Mouse (Mus musculus) forebrain, postnatal 0 days (tissue): ENCODE results near the gene Txn2. TPM values are rescaled to one million over a fixed set of nuclear protein-coding genes. Genes with fewer than 3 reads are reported as not detected.

ENCODE experiments used
- ATAC-seq: fragments of 200-750 bp; cut with Nextera tagmentation; 2 replicates; pipeline ENCODE4 v1.8.0; 2017; ENCODE audit warnings: mild to moderate bottlenecking, moderate library complexity
- DNase-seq: peaks from one replicate; pipeline ENCODE4 v3.0.0-alpha.2; 2015
- H3K27ac ChIP-seq: fragments of 300-500 bp; sonication (generic); 2 replicates; pipeline ENCODE4 v1.5.1; 2014; ENCODE audit warnings: low read depth, mild to moderate bottlenecking, antibody characterized with exemption, low read length, moderate library complexity, mixed read lengths
- H3K27me3 ChIP-seq: fragments of 300-500 bp; sonication (generic); 2 replicates; pipeline ENCODE4 v1.6.1; 2014; ENCODE audit warnings: mild to moderate bottlenecking, low read length, mixed read lengths; ENCODE audit not compliant: insufficient read depth
- H3K36me3 ChIP-seq: fragments of 300-500 bp; sonication (generic); 2 replicates; pipeline ENCODE4 v1.6.1; 2014; ENCODE audit warnings: mild to moderate bottlenecking, moderate library complexity; ENCODE audit not compliant: insufficient read depth
- H3K4me1 ChIP-seq: fragments of 300-500 bp; sonication (generic); 2 replicates; pipeline ENCODE4 v1.6.1; 2014; ENCODE audit warnings: antibody characterized with exemption; ENCODE audit not compliant: insufficient read depth
- H3K4me2 ChIP-seq: fragments of 300-500 bp; sonication (generic); 2 replicates; pipeline ENCODE4 v1.6.1; 2014; ENCODE audit warnings: low read depth, mild to moderate bottlenecking, moderate library complexity
- H3K4me3 ChIP-seq: fragments of 300-500 bp; sonication (generic); 2 replicates; pipeline ENCODE4 v1.5.1; 2014; ENCODE audit warnings: low read depth, low read length, mixed read lengths
- H3K9ac ChIP-seq: fragments of 300-500 bp; sonication (generic); 2 replicates; pipeline ENCODE4 v1.6.1; 2014; ENCODE audit warnings: mild to moderate bottlenecking
- H3K9me3 ChIP-seq: fragments of 300-500 bp; sonication (generic); 2 replicates; pipeline ENCODE4 v1.6.1; 2016; ENCODE audit warnings: low read length
- CTCF ChIP-seq: sonication (generic); IDR thresholded peaks from 2 replicates; pipeline ENCODE4 v1.5.1; 2016; ENCODE audit warnings: antibody characterized with exemption, control low read depth, low read depth
- WGBS: fragments of 180-500 bp; shearing (Covaris S2); extraction: QIAGEN DNeasy Blood & Tissue Kit; methylation state at CpG from one replicate; pipeline ENCODE4 v1.1.7; 2014; 5-methylcytosine and 5-hydroxymethylcytosine counted together
- polyA plus RNA-seq: library from polyadenylated mRNA; unstranded; fragments of >200 nt; fragmentation: Nextera tagmentation; extraction: Ambion mirVana; gene quantifications from 2 replicates; pipeline ENCODE4 v1.2.1, GENCODE M21; 2015
- total RNA-seq: library from RNA; depleted of rRNA; stranded (reverse); fragments of >200 nt; gene quantifications from 2 replicates; pipeline ENCODE4 v1.2.3, GENCODE M21; 2014

Gene Txn2
- total and polyA plus RNA-seq, 2 experiments from 2014 or later: 35.8 to 200 TPM

DNA sequence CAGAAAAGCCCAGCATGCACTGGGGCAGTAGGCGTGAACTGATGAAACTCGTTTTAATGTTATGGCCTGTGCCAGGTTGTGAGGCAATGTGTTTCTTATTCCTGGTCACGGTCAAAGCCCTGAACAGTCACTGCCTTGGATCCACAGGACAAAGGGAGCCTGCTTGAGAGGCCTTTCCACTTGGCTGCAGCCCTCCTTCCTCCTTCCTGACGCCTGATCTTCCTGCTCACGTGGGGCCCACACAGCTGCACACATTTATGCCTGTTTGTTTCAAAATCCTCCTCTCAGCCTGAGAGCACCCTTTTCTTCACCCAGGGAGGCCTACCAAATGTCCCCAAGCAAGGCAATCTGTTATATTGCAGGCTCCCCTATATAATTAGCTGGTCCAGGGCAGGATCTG is 25.6 kb downstream of the Txn2 start:
- 44% methylated on average over 5 of the region's 5 CpGs for whole genome bisulfite sequencing
- peaks cover 3% of the 10 kb centered on the region; the same call in 1 of the 2 replicates for H3K27me3 ChIP-seq
- H3K4me1 ChIP-seq: no peaks in the 10 kb centered on the region
- DNase-seq (peak; percentile 17), ATAC-seq (peak; percentile 75)
- H3K27ac ChIP-seq: peak overlapping the region; percentile 35; the same call in 1 of the 2 replicates
- no peak for TF ChIP-seq CTCF
- no peaks in the 10 kb centered on the region for H3K36me3 ChIP-seq
- no peaks in the 10 kb centered on the region for H3K9me3 ChIP-seq
- no peak overlapping the region for H3K9ac ChIP-seq
- H3K4me3 ChIP-seq: no peak overlapping the region
- no peak overlapping the region for H3K4me2 ChIP-seq

DNA sequence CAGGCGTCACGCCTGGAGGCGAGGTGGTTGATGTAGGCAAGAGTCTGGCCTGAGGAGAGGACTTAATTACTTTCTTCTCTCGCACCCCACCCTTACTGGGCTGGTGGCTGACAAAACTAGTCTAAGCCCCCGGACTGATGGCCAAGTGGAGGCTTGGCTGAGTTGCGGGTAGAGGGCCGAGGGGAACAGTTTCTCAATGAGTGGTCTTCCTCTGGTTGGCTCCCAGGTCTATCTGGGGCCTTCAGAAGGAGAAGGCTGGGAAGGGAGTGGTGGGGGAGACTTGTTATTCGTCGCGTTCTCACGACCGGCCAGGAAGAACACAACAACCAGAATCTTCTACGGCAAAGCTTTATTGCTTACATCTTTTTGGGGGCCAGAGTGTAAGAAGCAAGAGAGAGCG is 33.9 kb downstream of the Txn2 start:
- H3K27ac ChIP-seq: no peak overlapping the region
- WGBS: 84% methylated on average over 13 of the region's 14 CpGs
- no peak for TF ChIP-seq CTCF
- H3K9ac ChIP-seq: no peak overlapping the region
- no peak for ATAC-seq
- H3K27me3 ChIP-seq: no peaks in the 10 kb centered on the region
- H3K4me1 ChIP-seq: no peaks in the 10 kb centered on the region
- no peak overlapping the region for H3K4me2 ChIP-seq
- no peaks in the 10 kb centered on the region for H3K36me3 ChIP-seq
- H3K4me3 ChIP-seq: no peak overlapping the region
- no peak for DNase-seq
- H3K9me3 ChIP-seq: no peaks in the 10 kb centered on the region

DNA sequence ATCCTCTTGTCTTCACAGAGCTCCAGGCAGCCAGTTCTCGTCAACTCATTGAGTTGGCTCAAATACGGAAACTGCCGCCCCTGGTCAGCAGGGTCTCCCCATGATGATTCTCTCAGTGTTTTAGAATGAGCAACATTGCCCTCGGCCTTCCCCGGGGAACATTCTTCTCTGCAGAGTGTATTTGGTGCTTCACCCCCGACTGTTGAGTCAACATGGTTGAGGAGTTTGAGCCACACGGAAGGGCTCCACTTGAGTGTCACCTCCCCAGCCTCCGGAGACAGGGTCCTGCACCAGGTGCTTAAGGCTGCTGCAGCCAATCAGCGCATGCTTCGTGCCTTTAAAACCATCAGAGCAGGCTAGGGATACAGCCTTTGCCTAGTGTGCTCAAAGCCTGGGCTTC is 35.5 kb downstream of the Txn2 start:
- Histone ChIP-seq H3K4me1 (no peaks in the 10 kb centered on the region), H3K36me3 (no peaks in the 10 kb centered on the region), H3K27ac (no peak overlapping the region), H3K4me3 (no peak overlapping the region), H3K4me2 (no peak overlapping the region), H3K9ac (no peak overlapping the region), H3K9me3 (no peaks in the 10 kb centered on the region), H3K27me3 (no peaks in the 10 kb centered on the region)
- DNase-seq: no peak
- no peak for ATAC-seq
- no peak for TF ChIP-seq CTCF
- 77% methylated on average over 10 of the region's 10 CpGs for WGBS

DNA sequence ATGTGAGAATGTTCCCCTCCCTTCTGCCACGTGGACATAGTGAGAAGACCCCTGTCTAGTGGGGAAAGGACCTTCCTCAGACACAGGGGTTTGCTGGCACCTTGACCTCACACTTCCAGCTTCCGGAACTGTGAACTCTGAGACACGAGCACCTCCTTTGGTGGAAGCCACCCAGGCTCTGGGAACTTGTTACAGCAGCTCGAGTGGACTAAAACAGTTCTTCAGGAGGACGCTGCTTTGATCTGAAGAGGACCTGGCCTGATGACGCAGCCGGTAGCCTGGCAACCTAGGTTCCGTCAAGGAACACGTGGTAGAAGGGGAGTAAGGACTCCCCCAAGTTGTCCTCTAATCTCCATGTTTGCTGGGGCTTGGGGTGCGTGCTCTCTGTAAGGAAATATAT is 36.4 kb downstream of the Txn2 start:
- 85% methylated on average over 10 of the region's 10 CpGs for WGBS
- TF ChIP-seq CTCF: no peak
- Histone ChIP-seq H3K9me3 (no peaks in the 10 kb centered on the region), H3K27ac (no peak overlapping the region), H3K4me2 (no peak overlapping the region), H3K9ac (no peak overlapping the region), H3K36me3 (no peaks in the 10 kb centered on the region), H3K4me3 (no peak overlapping the region), H3K27me3 (no peaks in the 10 kb centered on the region), H3K4me1 (no peaks in the 10 kb centered on the region)
- ATAC-seq (no peak), DNase-seq (no peak)

DNA sequence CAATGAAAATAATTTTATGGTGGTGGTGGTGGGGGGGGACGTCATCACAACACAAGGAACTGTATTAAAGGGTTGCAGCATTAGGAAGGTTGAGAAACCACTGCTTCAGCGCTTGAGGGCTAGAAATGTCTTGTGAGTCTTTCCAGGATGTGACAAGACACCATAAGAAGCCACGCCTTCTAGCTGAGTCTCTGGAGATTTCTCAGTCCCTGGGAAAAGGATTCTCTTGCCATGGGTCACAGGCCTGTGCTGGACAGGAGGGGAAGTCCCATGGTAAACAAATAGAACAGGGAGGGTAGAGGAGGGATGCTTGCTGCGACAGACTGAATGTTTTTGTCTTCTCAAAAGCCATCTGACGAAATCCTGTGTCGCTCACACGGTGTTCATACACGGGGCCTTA is 37.0 kb downstream of the Txn2 start:
- Histone ChIP-seq H3K4me3 (no peak overlapping the region), H3K27me3 (no peaks in the 10 kb centered on the region), H3K4me1 (no peaks in the 10 kb centered on the region), H3K9me3 (no peaks in the 10 kb centered on the region), H3K9ac (no peak overlapping the region), H3K4me2 (no peak overlapping the region), H3K27ac (no peak overlapping the region), H3K36me3 (no peaks in the 10 kb centered on the region)
- WGBS: 85% methylated on average over 8 of the region's 8 CpGs
- TF ChIP-seq CTCF: no peak
- ATAC-seq (no peak), DNase-seq (no peak)

DNA sequence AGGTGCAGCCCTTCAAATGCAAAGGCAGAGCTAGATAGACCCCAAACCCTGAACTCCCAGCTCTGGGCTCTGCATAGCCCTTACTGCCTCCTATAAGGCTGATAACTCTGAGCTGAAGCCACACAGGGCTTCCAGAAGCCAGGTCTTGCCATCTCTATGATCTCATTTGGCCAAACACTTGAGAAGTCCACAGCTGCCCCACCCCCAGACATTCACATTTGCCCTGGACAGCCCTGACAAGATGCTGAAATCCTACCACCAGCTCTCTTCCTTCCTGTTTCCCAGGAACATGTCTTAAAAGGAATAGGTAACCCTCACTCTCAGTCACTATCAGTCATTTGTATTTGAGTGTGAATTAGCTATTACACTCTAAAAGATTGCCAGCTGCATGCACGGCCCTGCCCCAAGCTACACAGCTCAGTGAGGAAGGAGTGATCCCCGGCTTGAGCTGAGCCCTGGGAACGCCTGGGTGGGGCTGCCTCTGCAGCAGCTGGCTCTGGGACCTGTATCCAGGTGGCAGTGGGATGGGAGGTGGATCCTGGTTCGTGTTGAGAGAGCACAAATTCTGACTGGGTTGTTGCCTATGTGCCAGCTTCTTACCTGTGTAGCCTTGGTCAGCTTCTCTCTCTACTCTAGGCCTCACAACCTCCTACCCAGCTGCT is 38.9 kb downstream of the Txn2 start:
- no peaks in the 10 kb centered on the region for H3K9me3 ChIP-seq
- H3K9ac ChIP-seq: no peak overlapping the region
- H3K4me2 ChIP-seq: no peak overlapping the region
- DNase-seq: no peak
- ATAC-seq: no peak
- H3K36me3 ChIP-seq: no peaks in the 10 kb centered on the region
- H3K27me3 ChIP-seq: no peaks in the 10 kb centered on the region
- no peak overlapping the region for H3K4me3 ChIP-seq
- no peaks in the 10 kb centered on the region for H3K4me1 ChIP-seq
- no peak overlapping the region for H3K27ac ChIP-seq
- TF ChIP-seq CTCF: no peak
- WGBS: 47% methylated on average over 4 of the region's 4 CpGs

DNA sequence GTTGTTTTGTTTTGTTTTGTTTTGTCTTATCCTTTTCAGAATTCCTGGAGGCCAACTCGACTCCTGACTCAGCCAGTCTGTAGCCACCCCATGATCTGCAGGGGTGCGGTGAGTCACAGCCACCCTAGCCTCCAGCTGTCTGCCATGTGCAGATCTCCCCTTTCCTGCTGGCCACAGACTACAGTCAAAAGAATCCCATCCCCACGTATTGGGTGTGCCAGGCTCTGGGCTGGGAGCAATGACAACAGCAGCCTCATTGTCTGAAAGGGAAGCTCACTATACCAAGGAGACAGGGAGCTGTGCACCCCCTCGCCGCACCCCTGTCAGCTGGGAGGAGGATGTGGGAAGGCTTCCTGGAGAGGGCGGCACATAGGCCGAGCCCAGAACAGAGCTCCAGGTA is 40.5 kb downstream of the Txn2 start:
- ATAC-seq: no peak

More for the DNA sequence above, 40.5 kb downstream of the Txn2 start:
- Histone ChIP-seq H3K9ac (no peak overlapping the region), H3K9me3 (no peaks in the 10 kb centered on the region), H3K4me1 (no peaks in the 10 kb centered on the region), H3K36me3 (no peaks in the 10 kb centered on the region), H3K4me2 (no peak overlapping the region), H3K27me3 (no peaks in the 10 kb centered on the region), H3K27ac (no peak overlapping the region), H3K4me3 (no peak overlapping the region)
- WGBS: 66% methylated on average over 7 of the region's 7 CpGs
- no peak for TF ChIP-seq CTCF
- DNase-seq: no peak
